Mouse (Mus musculus) embryonic facial prominence, embryonic 14.5 days (tissue): ENCODE data around the gene Lmna. TPM values are rescaled to one million over a fixed set of nuclear protein-coding genes. Genes with fewer than 3 reads are reported as not detected.

ENCODE experiments used
- ATAC-seq: fragments of 200-750 bp; cut with Nextera tagmentation; 2 replicates; pipeline ENCODE4 v1.8.0; 2017; ENCODE audit warnings: low read depth, moderate number of reproducible peaks, moderate TSS enrichment
- DNase-seq: peaks from one replicate; pipeline ENCODE4 v3.0.0-alpha.2; 2015; ENCODE audit warnings: low spot score
- H3K27ac ChIP-seq: fragments of 300-500 bp; sonication (generic); replicated peaks from 2 replicates; pipeline ENCODE4 v1.5.1; 2014; ENCODE audit warnings: low read depth, mild to moderate bottlenecking, low read length, moderate library complexity
- H3K27me3 ChIP-seq: fragments of 300-500 bp; sonication (generic); replicated peaks from 2 replicates; pipeline ENCODE4 v1.6.1; 2014; ENCODE audit warnings: low read length; ENCODE audit not compliant: control insufficient read depth, insufficient read depth
- H3K36me3 ChIP-seq: fragments of 300-500 bp; sonication (generic); 2 replicates; pipeline ENCODE4 v1.6.1; 2014; ENCODE audit warnings: low read length, mixed read lengths; ENCODE audit not compliant: control insufficient read depth, insufficient read depth
- H3K4me1 ChIP-seq: fragments of 300-500 bp; sonication (generic); 2 replicates; pipeline ENCODE4 v1.6.1; 2014; ENCODE audit warnings: antibody characterized with exemption, low read length; ENCODE audit not compliant: control insufficient read depth, insufficient read depth
- H3K4me2 ChIP-seq: fragments of 300-500 bp; sonication (generic); 2 replicates; pipeline ENCODE4 v1.6.1; 2014; ENCODE audit warnings: low read depth, mild to moderate bottlenecking, low read length, moderate library complexity, mixed read lengths
- H3K4me3 ChIP-seq: fragments of 300-500 bp; sonication (generic); 2 replicates; pipeline ENCODE4 v1.5.1; 2014; ENCODE audit warnings: low read depth, mild to moderate bottlenecking, low read length
- H3K9ac ChIP-seq: fragments of 300-500 bp; sonication (generic); 2 replicates; pipeline ENCODE4 v1.6.1; 2014; ENCODE audit warnings: low read depth, mild to moderate bottlenecking, low read length, moderate library complexity, mixed read lengths
- H3K9me3 ChIP-seq: fragments of 300-500 bp; sonication (generic); 2 replicates; pipeline ENCODE4 v1.6.1; 2016; ENCODE audit warnings: low read length; ENCODE audit not compliant: control insufficient read depth
- WGBS: fragments of 180-500 bp; shearing (Covaris S2); extraction: QIAGEN DNeasy Blood & Tissue Kit; methylation state at CpG from one replicate; pipeline ENCODE4 v1.1.7; 2014; 5-methylcytosine and 5-hydroxymethylcytosine counted together
- polyA plus RNA-seq: library from polyadenylated mRNA; unstranded; fragments of >200 nt; fragmentation: Nextera tagmentation; extraction: Ambion mirVana; gene quantifications from 2 replicates; pipeline ENCODE4 v1.2.1, GENCODE M21; 2014

The Lmna gene
- polyA plus RNA-seq, 1 experiment from 2014 or later = 482 TPM

- peak overlapping the region; percentile 27 for H3K4me3 ChIP-seq
- no peaks in the 10 kb centered on the region for H3K4me1 ChIP-seq
- H3K9me3 ChIP-seq = no peaks in the 10 kb centered on the region
- WGBS = 7% methylated on average over 21 of the region's 21 CpGs
- H3K9ac ChIP-seq = peak overlapping the region; percentile 46
- no peak overlapping the region; the same call in 1 of the 2 replicates for H3K27ac ChIP-seq
- H3K4me2 ChIP-seq = peak overlapping the region; percentile 55
- no peaks in the 10 kb centered on the region for H3K36me3 ChIP-seq
- DNase-seq (peak; percentile 86), ATAC-seq (peak; percentile 88)
- H3K27me3 ChIP-seq = no peaks in the 10 kb centered on the region
Observed at GRCm38 (mm10) chr3:88449395-88450023, 60.2 kb downstream of the Lmna start.

GRCm38 (mm10) chr3:88448443-88448842 lies 61.3 kb downstream of the Lmna start:
- no peaks in the 10 kb centered on the region for H3K36me3 ChIP-seq
- no peaks in the 10 kb centered on the region for H3K27me3 ChIP-seq
- DNase-seq (no peak), ATAC-seq (no peak)
- no peak overlapping the region for H3K4me2 ChIP-seq
- no peaks in the 10 kb centered on the region for H3K4me1 ChIP-seq
- H3K4me3 ChIP-seq = no peak overlapping the region
- no peaks in the 10 kb centered on the region for H3K9me3 ChIP-seq
- no peak overlapping the region for H3K27ac ChIP-seq
- H3K9ac ChIP-seq = no peak overlapping the region
- 89% methylated on average over 8 of the region's 8 CpGs for WGBS

GRCm38 (mm10) chr3:88447676-88448183 lies 62.0 kb downstream of the Lmna start:
- no peak overlapping the region for H3K27ac ChIP-seq
- DNase-seq (no peak), ATAC-seq (no peak)
- no peaks in the 10 kb centered on the region for H3K4me1 ChIP-seq
- H3K9ac ChIP-seq = no peak overlapping the region
- no peak overlapping the region for H3K4me2 ChIP-seq
- WGBS = 67% methylated on average over 7 of the region's 8 CpGs
- no peaks in the 10 kb centered on the region for H3K9me3 ChIP-seq
- H3K4me3 ChIP-seq = no peak overlapping the region
- no peaks in the 10 kb centered on the region for H3K27me3 ChIP-seq
- no peaks in the 10 kb centered on the region for H3K36me3 ChIP-seq

GRCm38 (mm10) chr3:88446471-88447123 lies 63.2 kb downstream of the Lmna start:
- DNase-seq (no peak), ATAC-seq (no peak)
- Histone ChIP-seq H3K9me3 (no peaks in the 10 kb centered on the region), H3K27ac (no peak overlapping the region), H3K27me3 (no peaks in the 10 kb centered on the region), H3K36me3 (no peaks in the 10 kb centered on the region), H3K9ac (no peak overlapping the region), H3K4me2 (no peak overlapping the region), H3K4me3 (no peak overlapping the region), H3K4me1 (no peaks in the 10 kb centered on the region)
- 75% methylated on average over 8 of the region's 8 CpGs for WGBS

- H3K4me2 ChIP-seq = no peak overlapping the region
- no peak overlapping the region for H3K4me3 ChIP-seq
- H3K9ac ChIP-seq = no peak overlapping the region
- no peaks in the 10 kb centered on the region for H3K9me3 ChIP-seq
- H3K4me1 ChIP-seq = no peaks in the 10 kb centered on the region
- H3K36me3 ChIP-seq = no peaks in the 10 kb centered on the region
- H3K27ac ChIP-seq = no peak overlapping the region
- DNase-seq (no peak), ATAC-seq (no peak)
- WGBS = 72% methylated on average over 7 of the region's 7 CpGs
- H3K27me3 ChIP-seq = no peaks in the 10 kb centered on the region
Observed at GRCm38 (mm10) chr3:88442888-88443287, 66.9 kb downstream of the Lmna start.

- Histone ChIP-seq H3K9me3 (no peaks in the 10 kb centered on the region), H3K36me3 (no peaks in the 10 kb centered on the region), H3K4me2 (no peak overlapping the region), H3K27me3 (no peaks in the 10 kb centered on the region), H3K9ac (no peak overlapping the region), H3K27ac (no peak overlapping the region), H3K4me3 (no peak overlapping the region), H3K4me1 (no peaks in the 10 kb centered on the region)
- WGBS = 86% methylated on average over 12 of the region's 12 CpGs
- DNase-seq (no peak), ATAC-seq (no peak)
Observed at GRCm38 (mm10) chr3:88442488-88442887, 67.3 kb downstream of the Lmna start.

- 23% methylated on average over 27 of the region's 27 CpGs for WGBS
- Histone ChIP-seq H3K9ac (no peak overlapping the region), H3K9me3 (no peaks in the 10 kb centered on the region), H3K27ac (no peak overlapping the region), H3K27me3 (no peaks in the 10 kb centered on the region), H3K4me2 (peak overlapping the region; percentile 17), H3K36me3 (no peaks in the 10 kb centered on the region), H3K4me3 (no peak overlapping the region), H3K4me1 (peaks cover 4% of the 10 kb centered on the region)
- ATAC-seq (no peak), DNase-seq (peak; percentile 70)
Observed at GRCm38 (mm10) chr3:88440500-88441381, 69.0 kb downstream of the Lmna start.

GRCm38 (mm10) chr3:88439582-88439981 lies 70.2 kb downstream of the Lmna start:
- no peaks in the 10 kb centered on the region for H3K36me3 ChIP-seq
- 0 out of 2 replicates have a peak overlapping the region, but pooled peaks have one; percentile 11 for H3K9ac ChIP-seq
- no peak overlapping the region for H3K4me3 ChIP-seq
- H3K27me3 ChIP-seq = no peaks in the 10 kb centered on the region
- no peak overlapping the region for H3K27ac ChIP-seq
- H3K4me1 ChIP-seq = peaks cover 4% of the 10 kb centered on the region
- ATAC-seq (no peak), DNase-seq (no peak)
- no peaks in the 10 kb centered on the region for H3K9me3 ChIP-seq
- no peak overlapping the region for H3K4me2 ChIP-seq
- WGBS = 67% methylated on average over 4 of the region's 4 CpGs
